Comparison of ENCODE assay signal across 8 mouse cellular contexts in genomic region chr14:55618486-55619195, GRCm38 (mm10). TPM values are rescaled to one million over a fixed set of nuclear protein-coding genes. Genes with fewer than 3 reads are reported as not detected.
A peak's percentile ranks its signal among the peaks of the same experiment; 100 is the strongest.
DNase-seq lines count a peak whose midpoint lies in the region; ATAC-seq and TF ChIP-seq lines count a peak whose summit lies in the region.

No protein-coding gene starts in this region.

- no peak overlapping the region for H3K27ac ChIP-seq in hindbrain, embryonic 14.5 days
- H3K27ac ChIP-seq in midbrain, embryonic 11.5 days (ENCODE audit: low read depth, low read length) = no peak overlapping the region

- peak overlapping the region; percentile 18 for H3K4me3 ChIP-seq in lung, adult 2 months (replicated peaks; ENCODE audit: extremely low read depth, low read depth, low read length)
- peak overlapping the region; percentile 28 for H3K4me3 ChIP-seq in hindbrain, embryonic 14.5 days (replicated peaks; ENCODE audit: low read length)
- H3K4me3 ChIP-seq in midbrain, embryonic 11.5 days (ENCODE audit: low read depth, low read length) = no peak overlapping the region; the same call in 1 of the 2 replicates

- 0 out of 2 replicates have a peak, but pooled peaks cover 2% of the 10 kb centered on the region for H3K4me1 ChIP-seq in lung, adult 2 months (ENCODE audit: control insufficient read depth, insufficient read depth, low read length)
- H3K4me1 ChIP-seq in hindbrain, embryonic 14.5 days (replicated peaks; ENCODE audit: control insufficient read depth, insufficient read depth, low read length) = no peaks in the 10 kb centered on the region
- no peaks in the 10 kb centered on the region for H3K4me1 ChIP-seq in midbrain, embryonic 11.5 days (ENCODE audit: control insufficient read depth, insufficient read depth, low read length)

- no peaks in the 10 kb centered on the region for H3K27me3 ChIP-seq in hindbrain, embryonic 14.5 days (ENCODE audit: control insufficient read depth, insufficient read depth, low read length)
- H3K27me3 ChIP-seq in midbrain, embryonic 11.5 days (ENCODE audit: control insufficient read depth, insufficient read depth, low read length) = no peaks in the 10 kb centered on the region

- no peaks in the 10 kb centered on the region for H3K36me3 ChIP-seq in hindbrain, embryonic 14.5 days (replicated peaks; ENCODE audit: control insufficient read depth, insufficient read depth)
- H3K36me3 ChIP-seq in midbrain, embryonic 11.5 days (ENCODE audit: control insufficient read depth, insufficient read depth, low read length) = no peaks in the 10 kb centered on the region

- ATAC-seq in hindbrain, embryonic 14.5 days (ENCODE audit: low FRiP score) = no peak
- ATAC-seq in midbrain, embryonic 11.5 days (ENCODE audit: low FRiP score) = no peak

- WGBS in lung, adult 2 months = 31% methylated on average over 22 of the region's 22 CpGs
- 56% methylated on average over 22 of the region's 22 CpGs for WGBS in hindbrain, embryonic 14.5 days
- WGBS in midbrain, embryonic 11.5 days = 53% methylated on average over 22 of the region's 22 CpGs

- peak overlapping the region; percentile 39 for H3K4me2 ChIP-seq in hindbrain, embryonic 14.5 days (replicated peaks)
- peak overlapping the region; percentile 11; the same call in 1 of the 2 replicates for H3K4me2 ChIP-seq in midbrain, embryonic 11.5 days

- no peak for TF ChIP-seq POLR2A in lung, adult 2 months (IDR thresholded peaks at IDR 0.05; ENCODE audit: borderline replicate concordance, extremely low read depth, low read depth, low read length)

- H3K9me3 ChIP-seq in hindbrain, embryonic 14.5 days (ENCODE audit: control insufficient read depth, low read length) = no peaks in the 10 kb centered on the region
- no peaks in the 10 kb centered on the region for H3K9me3 ChIP-seq in midbrain, embryonic 11.5 days (ENCODE audit: control insufficient read depth, low read length)

- DNase-seq in lung, adult 2 months = no peak
- DNase-seq in lung, postnatal 10 days = no peak
- peak; percentile 78 to 81 for DNase-seq in cerebellum, postnatal 10 days
- DNase-seq in hindbrain, embryonic 14.5 days (ENCODE audit: low spot score) = no peak
- peak; percentile 84 for DNase-seq in midbrain, embryonic 11.5 days (ENCODE audit: low spot score, missing footprints)
- no peak for DNase-seq in adrenal gland, adult 18-20 months (ENCODE audit: low spot score in 2 of 2)
- DNase-seq in thymus, postnatal 25 days = no peak
- no peak for DNase-seq in testis, postnatal 14 days (ENCODE audit: low spot score)

- no peak for TF ChIP-seq CTCF in lung, adult 2 months (IDR thresholded peaks at IDR 0.05; ENCODE audit: insufficient read depth, low read length)

- peak overlapping the region; percentile 40 for H3K9ac ChIP-seq in hindbrain, embryonic 14.5 days
- H3K9ac ChIP-seq in midbrain, embryonic 11.5 days (ENCODE audit: low read length) = no peak overlapping the region

RNA-seq across cellular contexts. Expression of gene Rec8, which starts 0.8 kb away (rescaled TPM):
- polyA plus RNA-seq in lung, adult 2 months (2012; rRNA removed) = 6.0 and 9.7 TPM in 2 replicates
- 8.6 and 9.0 TPM in 2 replicates for polyA plus RNA-seq in hindbrain, embryonic 14.5 days (2014; fragmentation: Nextera tagmentation; extraction: Ambion mirVana)
- polyA plus RNA-seq in midbrain, embryonic 11.5 days (2014; fragmentation: Nextera tagmentation; extraction: Ambion mirVana) = 2.6 and 3.5 TPM in 2 replicates
- total RNA-seq in adrenal gland, adult 18-20 months (2021) = 1 to 10 TPM; 3.5 to 7.4 TPM

RNA-seq across cellular contexts. Expression of gene Irf9, which starts 15.3 kb away (rescaled TPM):
- 77.3 and 82.6 TPM in 2 replicates for polyA plus RNA-seq in lung, adult 2 months (2012; rRNA removed)
- polyA plus RNA-seq in hindbrain, embryonic 14.5 days (2014; fragmentation: Nextera tagmentation; extraction: Ambion mirVana) = 7.4 and 8.0 TPM in 2 replicates
- 5.8 and 6.3 TPM in 2 replicates for polyA plus RNA-seq in midbrain, embryonic 11.5 days (2014; fragmentation: Nextera tagmentation; extraction: Ambion mirVana)
- 10 to 100 TPM; 20.0 to 26.2 TPM for total RNA-seq in adrenal gland, adult 18-20 months (2021)

RNA-seq across cellular contexts. Expression of gene Ipo4, which starts 17.1 kb away (rescaled TPM):
- polyA plus RNA-seq in lung, adult 2 months (2012; rRNA removed) = 52.7 and 83.9 TPM in 2 replicates
- 110 and 114 TPM in 2 replicates for polyA plus RNA-seq in hindbrain, embryonic 14.5 days (2014; fragmentation: Nextera tagmentation; extraction: Ambion mirVana)
- 69.3 and 80.6 TPM in 2 replicates for polyA plus RNA-seq in midbrain, embryonic 11.5 days (2014; fragmentation: Nextera tagmentation; extraction: Ambion mirVana)
- 100 to 1,000 TPM in 1 of 2 experiments, 10 to 100 TPM in 1; 95.4 to 122 TPM for total RNA-seq in adrenal gland, adult 18-20 months (2021)

RNA-seq across cellular contexts. Expression of gene Gm49378, which starts 19.1 kb away (rescaled TPM):
- polyA plus RNA-seq in lung, adult 2 months (2012; rRNA removed) = 6.0 and 9.5 TPM in 2 replicates
- 1.5 and 2.8 TPM in 2 replicates for polyA plus RNA-seq in hindbrain, embryonic 14.5 days (2014; fragmentation: Nextera tagmentation; extraction: Ambion mirVana)
- 1.8 and 2.6 TPM in 2 replicates for polyA plus RNA-seq in midbrain, embryonic 11.5 days (2014; fragmentation: Nextera tagmentation; extraction: Ambion mirVana)
- total RNA-seq in adrenal gland, adult 18-20 months (2021) = 1 to 10 TPM in 1 of 2 experiments, not detected in 1; 2.1 TPM

RNA-seq across cellular contexts. Expression of gene Tm9sf1, which starts 25.0 kb away (rescaled TPM):
- 81.4 and 91.7 TPM in 2 replicates for polyA plus RNA-seq in lung, adult 2 months (2012; rRNA removed)
- polyA plus RNA-seq in hindbrain, embryonic 14.5 days (2014; fragmentation: Nextera tagmentation; extraction: Ambion mirVana) = 58.9 and 68.0 TPM in 2 replicates
- 56.6 and 58.1 TPM in 2 replicates for polyA plus RNA-seq in midbrain, embryonic 11.5 days (2014; fragmentation: Nextera tagmentation; extraction: Ambion mirVana)
- total RNA-seq in adrenal gland, adult 18-20 months (2021) = 10 to 100 TPM; 70.2 to 84.9 TPM

Comparison
In these comparisons a context has a peak if more than half of its experiments do, and no peak if none do; other contexts are left out.
1. DNase-seq: peak in cerebellum, postnatal 10 days (2 of 2) and midbrain, embryonic 11.5 days (single experiment); none in lung, adult 2 months (single experiment), lung, postnatal 10 days (single experiment), hindbrain, embryonic 14.5 days (single experiment), adrenal gland, adult 18-20 months (0 of 2), thymus, postnatal 25 days (single experiment) and testis, postnatal 14 days (single experiment).